Mouse (Mus musculus) CH12.LX (cell line): ENCODE measurements around the gene Sec22a. TPM values are rescaled to one million over a fixed set of nuclear protein-coding genes. Genes with fewer than 3 reads are reported as not detected.

Experiments
- DNase-seq: peaks from one replicate; pipeline ENCODE4 v3.0.0-alpha.2; 2013; ENCODE audit errors: extremely low read depth
- H3K27ac ChIP-seq: 2 replicates; pipeline ENCODE4 v1.5.1; 2012; ENCODE audit warnings: low read depth, mild to moderate bottlenecking, control low read depth, moderate library complexity; ENCODE audit not compliant: insufficient read depth
- H3K27me3 ChIP-seq: replicated peaks from 2 replicates; pipeline ENCODE3; 2012; ENCODE audit warnings: inconsistent platforms
- H3K36me3 ChIP-seq, 2 experiments: replicated peaks in 1 of 2; 2 replicates each; pipeline versions ENCODE3 to v1.6.1; 2012; ENCODE audit warnings: inconsistent platforms in 1 of 2, low read length in 1 of 2, mild to moderate bottlenecking in 1 of 2, mixed read lengths in 1 of 2, moderate library complexity in 1 of 2; ENCODE audit not compliant: control insufficient read depth in 1 of 2, insufficient read depth in 1 of 2
- H3K4me1 ChIP-seq, 2 experiments: 2 replicates each; pipeline ENCODE4 v1.6.1; 2012; ENCODE audit warnings: inconsistent platforms in 1 of 2, moderate library complexity in 1 of 2; ENCODE audit not compliant: insufficient read depth in 2 of 2, control insufficient read depth in 1 of 2
- H3K4me2 ChIP-seq: 2 replicates; pipeline ENCODE4 v1.6.1; 2012; ENCODE audit warnings: low read depth, mild to moderate bottlenecking, control low read depth; ENCODE audit not compliant: poor library complexity, insufficient read depth, severe bottlenecking
- H3K4me3 ChIP-seq, 3 experiments: fragments of 150-350 bp in 1 of 3; sonication (generic) in 1 of 3; replicated peaks in 1 of 3; 2 replicates each; pipeline versions ENCODE3 to v1.5.1; 2011 to 2012; ENCODE audit warnings: low read depth in 2 of 3, low read length in 2 of 3, mild to moderate bottlenecking in 2 of 3, moderate library complexity in 2 of 3, control low read depth in 1 of 3, improper control_type of control experiment in 1 of 3, inconsistent platforms in 1 of 3, mixed read lengths in 1 of 3; ENCODE audit not compliant: poor library complexity in 1 of 3
- H3K79me2 ChIP-seq: replicated peaks from 2 replicates; pipeline ENCODE4 v1.6.1; 2012; ENCODE audit warnings: mild to moderate bottlenecking, moderate library complexity; ENCODE audit not compliant: control insufficient read depth, poor library complexity, insufficient read depth, severe bottlenecking; ENCODE audit errors: extremely low read depth
- H3K9ac ChIP-seq: 2 replicates; pipeline ENCODE4 v1.6.1; 2012; ENCODE audit warnings: low read depth, mild to moderate bottlenecking, control low read depth, moderate library complexity; ENCODE audit not compliant: insufficient read depth
- H3K9me3 ChIP-seq: replicated peaks from 2 replicates; pipeline ENCODE3; 2012; ENCODE audit warnings: low read length, inconsistent platforms, mixed read lengths
- CHD1 ChIP-seq: IDR thresholded peaks from 2 replicates; pipeline ENCODE4 v1.6.1; 2012; ENCODE audit warnings: low read depth, low read length, improper control_type of control experiment, inconsistent platforms
- CHD2 ChIP-seq: IDR thresholded peaks from 2 replicates; pipeline ENCODE4 v1.6.1; 2011; ENCODE audit warnings: low read length, improper control_type of control experiment
- CTCF ChIP-seq, 2 experiments: IDR thresholded peaks in 1 of 2; conservative IDR thresholded peaks in 1 of 2; 2 replicates each; pipeline ENCODE4 v1.5.1; 2011 to 2012; ENCODE audit warnings: low read depth in 2 of 2, low read length in 2 of 2, improper control_type of control experiment in 1 of 2, inconsistent platforms in 1 of 2, mild to moderate bottlenecking in 1 of 2, moderate library complexity in 1 of 2
- E2F4 ChIP-seq: IDR thresholded peaks from 2 replicates; pipeline ENCODE4 v1.6.1; 2011; ENCODE audit warnings: low read depth, low read length, improper control_type of control experiment; ENCODE audit not compliant: insufficient replicate concordance
- GABPA ChIP-seq: IDR thresholded peaks from 2 replicates; pipeline ENCODE4 v1.6.1; 2012; ENCODE audit warnings: low read depth, low read length, improper control_type of control experiment, inconsistent platforms; ENCODE audit not compliant: insufficient replicate concordance
- JUN ChIP-seq: IDR thresholded peaks from 2 replicates; pipeline ENCODE4 v1.6.1; 2011; ENCODE audit warnings: low read depth, mild to moderate bottlenecking, low read length, improper control_type of control experiment, moderate library complexity; ENCODE audit not compliant: insufficient read depth
- KAT2A ChIP-seq: IDR thresholded peaks from 2 replicates; pipeline ENCODE4 v1.6.1; 2012; ENCODE audit warnings: low read length, improper control_type of control experiment, inconsistent platforms; ENCODE audit not compliant: insufficient replicate concordance
- MAFK ChIP-seq: IDR thresholded peaks from 2 replicates; pipeline ENCODE4 v1.6.1; 2011; ENCODE audit warnings: low read length, improper control_type of control experiment; ENCODE audit not compliant: insufficient replicate concordance
- MAX ChIP-seq: IDR thresholded peaks from 2 replicates; pipeline ENCODE4 v1.6.1; 2011; ENCODE audit warnings: low read length, improper control_type of control experiment
- MAZ ChIP-seq: IDR thresholded peaks from 2 replicates; pipeline ENCODE4 v1.6.1; 2012; ENCODE audit warnings: low read depth, mild to moderate bottlenecking, inconsistent platforms, low read length, improper control_type of control experiment, moderate library complexity
- MYC ChIP-seq: IDR thresholded peaks from 2 replicates; pipeline ENCODE4 v1.6.1; 2011; ENCODE audit warnings: low read depth, mild to moderate bottlenecking, improper control_type of control experiment, low read length
- POLR2AphosphoS2 ChIP-seq: IDR thresholded peaks from 2 replicates; pipeline ENCODE4 v1.6.1; 2011; ENCODE audit warnings: low read depth, low read length, improper control_type of control experiment
- RAD21 ChIP-seq: IDR thresholded peaks from 2 replicates; pipeline ENCODE4 v1.6.1; 2011; ENCODE audit warnings: low read depth, mild to moderate bottlenecking, low read length, improper control_type of control experiment, moderate library complexity
- SMC3 ChIP-seq: IDR thresholded peaks from 2 replicates; pipeline ENCODE4 v1.6.1; 2011; ENCODE audit warnings: low read depth, low read length, improper control_type of control experiment
- TBP ChIP-seq: conservative IDR thresholded peaks from 2 replicates; pipeline ENCODE4 v1.6.1; 2011; ENCODE audit warnings: low read depth, low read length, improper control_type of control experiment
- USF1 ChIP-seq: IDR thresholded peaks from 2 replicates; pipeline ENCODE4 v1.6.1; 2014; ENCODE audit warnings: low read depth, mild to moderate bottlenecking, inconsistent platforms, low read length, improper control_type of control experiment
- USF2 ChIP-seq: conservative IDR thresholded peaks from 2 replicates; pipeline ENCODE4 v1.6.1; 2011; ENCODE audit warnings: low read depth, low read length, improper control_type of control experiment
- ZKSCAN1 ChIP-seq: IDR thresholded peaks from 2 replicates; pipeline ENCODE4 v1.6.1; 2012; ENCODE audit warnings: low read depth, inconsistent platforms, low read length, improper control_type of control experiment, borderline replicate concordance
- dilution Hi-C: fragments of 300-500 bp; cut with MboI; formaldehyde crosslinking; loops from 2 replicates; pipeline ENCODE4 v1.14.3; 2020; ENCODE audit warnings: low sequenced_read_pairs; ENCODE audit not compliant: extremely low pct_unique_long_range_greater_than_20kb, extremely low pct_ligation_motif_present
- in situ Hi-C: fragments of 300-500 bp; cut with MboI; formaldehyde crosslinking; loops from 3 replicates; pipeline ENCODE4 v1.14.3; 2019; ENCODE audit warnings: low sequenced_read_pairs, low pct_ligation_motif_present, low pct_unique_long_range_greater_than_20kb, mixed read lengths
- polyA plus RNA-seq: library from polyadenylated mRNA; unstranded; fragments of >175 nt; gene quantifications from 2 replicates; pipeline ENCODE4 v1.2.1, GENCODE M21; 2012; ENCODE audit warnings: low read depth; ENCODE audit not compliant: insufficient read length
- total RNA-seq, 2 experiments: library from RNA; depleted of rRNA; stranded (reverse); fragments of 300-350 nt in 1 of 2; fragments of >200 nt in 1 of 2; gene quantifications; 2 replicates each; pipeline ENCODE4 v1.2.3; 2012 to 2014

The Sec22a gene
- total and polyA plus RNA-seq, 3 experiments, result 8.6 to 17.8 (median 10.8) TPM

DNA sequence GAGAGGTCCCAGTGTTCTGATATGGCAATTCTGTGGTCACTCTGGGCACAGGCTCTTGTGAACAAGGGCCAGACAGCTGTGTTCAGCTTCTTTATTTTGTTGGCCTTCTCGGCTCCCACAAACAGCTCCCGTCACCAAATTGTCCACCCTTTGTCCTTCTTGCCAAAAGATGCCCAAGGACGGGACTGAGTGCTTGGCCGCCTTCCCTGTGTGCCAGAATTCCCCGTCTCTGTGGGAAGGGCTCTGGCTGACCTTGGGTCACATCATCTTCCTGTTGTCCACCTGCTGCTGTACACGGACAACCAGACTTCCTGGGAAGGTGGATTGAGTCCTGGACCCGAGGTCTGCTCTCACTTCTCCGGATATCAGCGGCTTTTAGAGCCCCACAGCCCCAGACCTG lies 77.9 kb downstream of the Sec22a start:
- in situ Hi-C loops (no loop called here), dilution Hi-C loops (no loop called here)
- Histone ChIP-seq H3K79me2 (no peaks in the 10 kb centered on the region), H3K27ac (no peak overlapping the region), H3K27me3 (peaks cover 99% of the 10 kb centered on the region), H3K36me3 (no peaks in the 10 kb centered on the region), H3K9ac (no peak overlapping the region), H3K9me3 (no peaks in the 10 kb centered on the region), H3K4me3 (no peak overlapping the region), H3K4me1 (no peaks in the 10 kb centered on the region), H3K4me2 (no peak overlapping the region)
- TF ChIP-seq JUN (no peak), MAZ (no peak), CHD2 (no peak), SMC3 (no peak), TBP (no peak), CTCF (conservative IDR thresholded peaks at IDR 0.05 in 1 of 2, IDR thresholded peaks at IDR 0.05 in 1 of 2; ENCODE audit: low read depth in 2 of 2, low read length in 2 of 2) (no peak), MYC (no peak), POLR2AphosphoS2 (no peak), MAX (no peak), ZKSCAN1 (no peak), E2F4 (no peak), GABPA (no peak)
- no peak for DNase-seq

GRCm38 (mm10) chr16:35282456-35282855 lies 81.3 kb downstream of the Sec22a start:
- H3K4me2 ChIP-seq, result no peak overlapping the region
- peaks cover 96% of the 10 kb centered on the region for H3K27me3 ChIP-seq
- TF ChIP-seq MAFK (no peak), USF2 (no peak), KAT2A (no peak), USF1 (no peak), CHD1 (no peak), RAD21 (no peak)
- in situ Hi-C loops (no loop called here), dilution Hi-C loops (no loop called here)
- H3K9ac ChIP-seq, result no peak overlapping the region
- no peak overlapping the region for H3K27ac ChIP-seq
- no peaks in the 10 kb centered on the region for H3K36me3 ChIP-seq
- no peak overlapping the region for H3K4me3 ChIP-seq
- H3K4me1 ChIP-seq, result no peaks in the 10 kb centered on the region
- H3K79me2 ChIP-seq, result no peaks in the 10 kb centered on the region
- no peaks in the 10 kb centered on the region for H3K9me3 ChIP-seq
- no peak for DNase-seq
